Mouse (Mus musculus) kidney, adult 2 months (tissue): Measurements from ENCODE around the gene Gadd45b. TPM values are rescaled to one million over a fixed set of nuclear protein-coding genes. Genes with fewer than 3 reads are reported as not detected.

Experiments used
- DNase-seq: peaks from one replicate; pipeline ENCODE4 v3.0.0; 2021
- H3K27ac ChIP-seq: fragments of 200-500 bp; 2 replicates; pipeline ENCODE4 v1.5.1; 2012; ENCODE audit warnings: low read depth, low read length, control low read depth, inconsistent platforms; ENCODE audit not compliant: insufficient read depth
- H3K27me3 ChIP-seq: fragments of 200-500 bp; replicated peaks from 2 replicates; pipeline ENCODE4 v1.6.1; 2012; ENCODE audit warnings: mild to moderate bottlenecking, moderate library complexity, low read length, inconsistent platforms; ENCODE audit not compliant: control insufficient read depth, insufficient read depth
- H3K36me3 ChIP-seq: fragments of 200-500 bp; 2 replicates; pipeline ENCODE4 v1.6.1; 2012; ENCODE audit warnings: mild to moderate bottlenecking, moderate library complexity, low read length, inconsistent platforms; ENCODE audit not compliant: control insufficient read depth, insufficient read depth
- H3K4me1 ChIP-seq: fragments of 200-500 bp; 2 replicates; pipeline ENCODE4 v1.6.1; 2011; ENCODE audit warnings: low read length; ENCODE audit not compliant: control insufficient read depth, insufficient read depth
- H3K4me3 ChIP-seq: fragments of 200-500 bp; 2 replicates; pipeline ENCODE4 v1.5.1; 2011; ENCODE audit warnings: mild to moderate bottlenecking, low read depth, low read length, control low read depth; ENCODE audit not compliant: insufficient read depth
- CTCF ChIP-seq: fragments of 200-500 bp; conservative IDR thresholded peaks from 2 replicates; pipeline ENCODE4 v1.5.1; 2011; ENCODE audit warnings: low read depth, mild to moderate bottlenecking, control low read depth, low read length, moderate library complexity, mixed read lengths; ENCODE audit not compliant: insufficient read depth, insufficient read length
- POLR2A ChIP-seq: fragments of 200-500 bp; IDR thresholded peaks from one replicate; pipeline ENCODE4 v1.6.1; 2011; ENCODE audit warnings: low read depth, low read length, control low read depth
- WGBS: fragments of 180-500 bp; shearing (Covaris S2); methylation state at CpG from one replicate; pipeline ENCODE4 v1.1.7; 2018; 5-methylcytosine and 5-hydroxymethylcytosine counted together
- polyA plus RNA-seq: library from polyadenylated mRNA; depleted of rRNA; stranded (reverse); fragments of >200 nt; gene quantifications from 2 replicates; pipeline ENCODE4 v1.2.3, GENCODE M21; 2012; rRNA removed

Gadd45b gene
- polyA plus RNA-seq, 1 experiment: 11.3 TPM

GRCm38 (mm10) chr10:80975478-80975877 lies 45.6 kb downstream of the Gadd45b start:
- peak; percentile 93 for DNase-seq
- TF ChIP-seq POLR2A: no peak
- TF ChIP-seq CTCF: no peak
- no peaks in the 10 kb centered on the region for H3K36me3 ChIP-seq
- 39% methylated on average over 11 of the region's 11 CpGs for WGBS
- no peaks in the 10 kb centered on the region for H3K27me3 ChIP-seq
- no peak overlapping the region for H3K4me3 ChIP-seq
- no peak overlapping the region for H3K27ac ChIP-seq
- H3K4me1 ChIP-seq: peaks cover 18% of the 10 kb centered on the region

- Histone ChIP-seq H3K4me3 (no peak overlapping the region), H3K36me3 (no peaks in the 10 kb centered on the region), H3K4me1 (peaks cover 3% of the 10 kb centered on the region; the same call in 1 of the 2 replicates), H3K27me3 (no peaks in the 10 kb centered on the region), H3K27ac (no peak overlapping the region)
- DNase-seq: no peak
- WGBS: 63% methylated on average over 7 of the region's 7 CpGs
- TF ChIP-seq CTCF: 0 out of 2 replicates have a peak, but pooled peaks have one; percentile 14
- no peak for TF ChIP-seq POLR2A
Observed at GRCm38 (mm10) chr10:80981564-80982112, 51.8 kb downstream of the Gadd45b start.

Other genes with a start within 250 kb of the Gadd45b start
- 14.3 and 19.5 TPM in 2 replicates for gene Mob3a, start 228.1 kb upstream of the Gadd45b start, polyA plus RNA-seq
- 36.8 and 39.5 TPM in 2 replicates for gene Izumo4, start 227.9 kb upstream of the Gadd45b start, polyA plus RNA-seq
- gene Ap3d1, start 187.8 kb upstream of the Gadd45b start, polyA plus RNA-seq: 87.7 and 105 TPM in 2 replicates
- gene Dot1l, start 174.9 kb upstream of the Gadd45b start, polyA plus RNA-seq: 18.4 and 19.5 TPM in 2 replicates
- 22.6 and 23.1 TPM in 2 replicates for gene Sf3a2, start 131.9 kb upstream of the Gadd45b start, polyA plus RNA-seq
- 36.9 and 39.3 TPM in 2 replicates for gene Plekhj1, start 131.4 kb upstream of the Gadd45b start, polyA plus RNA-seq
- 0.17 and 0.23 TPM in 2 replicates for gene Amh, start 124.8 kb upstream of the Gadd45b start, polyA plus RNA-seq
- 0.20 and 3.2 TPM in 2 replicates for gene Jsrp1, start 116.6 kb upstream of the Gadd45b start, polyA plus RNA-seq
- gene Oaz1, start 103.4 kb upstream of the Gadd45b start, polyA plus RNA-seq: 1,045 and 1,074 TPM in 2 replicates
- 0.03 and 0.09 TPM in 2 replicates for gene Lingo3, start 86.0 kb upstream of the Gadd45b start, polyA plus RNA-seq
- gene Lsm7, start 74.9 kb upstream of the Gadd45b start, polyA plus RNA-seq: 79.0 and 98.1 TPM in 2 replicates
- 58.2 and 88.0 TPM in 2 replicates for gene Sppl2b, start 74.8 kb upstream of the Gadd45b start, polyA plus RNA-seq
- gene Tmprss9, start 58.2 kb upstream of the Gadd45b start, polyA plus RNA-seq: 0.33 and 0.52 TPM in 2 replicates
- gene Timm13, start 29.1 kb upstream of the Gadd45b start, polyA plus RNA-seq: 375 and 474 TPM in 2 replicates
- 8.5 and 10.1 TPM in 2 replicates for gene Lmnb2, start 11.8 kb upstream of the Gadd45b start, polyA plus RNA-seq
- gene Gng7, start 84.9 kb downstream of the Gadd45b start, polyA plus RNA-seq: 1.9 and 2.0 TPM in 2 replicates
- gene Diras1, start 95.6 kb downstream of the Gadd45b start, polyA plus RNA-seq: 0.04 and 0.25 TPM in 2 replicates
- 37.5 and 39.6 TPM in 2 replicates for gene Slc39a3, start 107.4 kb downstream of the Gadd45b start, polyA plus RNA-seq
- gene Sgta, start 130.1 kb downstream of the Gadd45b start, polyA plus RNA-seq: 183 and 212 TPM in 2 replicates
- gene Thop1, start 140.0 kb downstream of the Gadd45b start, polyA plus RNA-seq: 22.2 and 26.1 TPM in 2 replicates
- 0.20 and 0.52 TPM in 2 replicates for gene Creb3l3, start 168.8 kb downstream of the Gadd45b start, polyA plus RNA-seq
- 173 and 180 TPM in 2 replicates for gene Map2k2, start 175.8 kb downstream of the Gadd45b start, polyA plus RNA-seq
- 36.0 and 37.1 TPM in 2 replicates for gene Zbtb7a, start 205.1 kb downstream of the Gadd45b start, polyA plus RNA-seq
- 34.6 and 36.8 TPM in 2 replicates for gene Pias4, start 237.8 kb downstream of the Gadd45b start, polyA plus RNA-seq
- 1,330 and 1,454 TPM in 2 replicates for gene Eef2, start 246.6 kb downstream of the Gadd45b start, polyA plus RNA-seq